Mouse (Mus musculus): ENCODE measurements around the gene Lrit2.

Gene Lrit2

GRCm38 (mm10) chr14:37067629-37068028, at the start of gene Lrit2:
Lrit2 (plus strand) TSS chr14:37067929.
- DNase-seq, result no peak

GRCm38 (mm10) chr14:37027248-37027933, 40.3 kb upstream of the Lrit2 start:
- DNase-seq, result no peak

- no peak for DNase-seq
Measured at GRCm38 (mm10) chr14:37027951-37028350, 39.8 kb upstream of the Lrit2 start.

GRCm38 (mm10) chr14:37028555-37028954, 39.2 kb upstream of the Lrit2 start:
- peak in 1 of 2 experiments; percentile 14 for DNase-seq

- DNase-seq, result no peak
Measured at GRCm38 (mm10) chr14:37032481-37033104, 35.1 kb upstream of the Lrit2 start.

GRCm38 (mm10) chr14:37033241-37033640, 34.5 kb upstream of the Lrit2 start:
- DNase-seq, result peak; percentile 63 to 85

GRCm38 (mm10) chr14:37034432-37034831, 33.3 kb upstream of the Lrit2 start:
- DNase-seq, result peak in 1 of 2 experiments; percentile 20

- no peak for DNase-seq
Measured at GRCm38 (mm10) chr14:37048914-37049410, 18.8 kb upstream of the Lrit2 start, which contains the start of gene Rgr. Rgr (minus strand) TSS chr14:37048964.

- no peak for DNase-seq
Measured at GRCm38 (mm10) chr14:37064849-37065248, 2.9 kb upstream of the Lrit2 start.

- DNase-seq, result no peak
Measured at GRCm38 (mm10) chr14:37066636-37067035, 1.1 kb upstream of the Lrit2 start.

- peak; percentile 43 to 81 for DNase-seq
Measured at GRCm38 (mm10) chr14:37068516-37068915, 787 bp downstream of the Lrit2 start.

GRCm38 (mm10) chr14:37080724-37081123, 13.0 kb downstream of the Lrit2 start:
- DNase-seq, result no peak

- DNase-seq, result no peak
Measured at GRCm38 (mm10) chr14:37083755-37084154, 16.0 kb downstream of the Lrit2 start.

GRCm38 (mm10) chr14:37094436-37094835, 26.7 kb downstream of the Lrit2 start:
- DNase-seq, result no peak

- DNase-seq, result no peak
Measured at GRCm38 (mm10) chr14:37095556-37095955, 27.8 kb downstream of the Lrit2 start.

GRCm38 (mm10) chr14:37097956-37098530, 30.3 kb downstream of the Lrit2 start, which contains the start of gene Cdhr1:
Cdhr1 (minus strand) TSS chr14:37098347.
- peak in 1 of 2 experiments; percentile 41 for DNase-seq

GRCm38 (mm10) chr14:37101531-37101930, 33.8 kb downstream of the Lrit2 start:
- no peak for DNase-seq

- no peak for DNase-seq
Measured at GRCm38 (mm10) chr14:37102484-37102883, 34.8 kb downstream of the Lrit2 start.

GRCm38 (mm10) chr14:37104747-37105146, 37.0 kb downstream of the Lrit2 start:
- DNase-seq, result peak; percentile 51 to 67

GRCm38 (mm10) chr14:37105846-37106245, 38.1 kb downstream of the Lrit2 start:
- no peak for DNase-seq

GRCm38 (mm10) chr14:37109460-37109859, 41.7 kb downstream of the Lrit2 start:
- no peak for DNase-seq

GRCm38 (mm10) chr14:37109975-37110374, 42.2 kb downstream of the Lrit2 start:
- no peak for DNase-seq

- no peak for DNase-seq
Measured at GRCm38 (mm10) chr14:37110456-37110855, 42.7 kb downstream of the Lrit2 start.

GRCm38 (mm10) chr14:37111371-37111770, 43.6 kb downstream of the Lrit2 start:
- DNase-seq, result no peak
